Mouse (Mus musculus) embryonic facial prominence, embryonic 12.5 days (tissue): ENCODE measurements around the gene Cdc42ep2. TPM values are rescaled to one million over a fixed set of nuclear protein-coding genes. Genes with fewer than 3 reads are reported as not detected.

ENCODE experiments used
- ATAC-seq: fragments of 200-750 bp; cut with Nextera tagmentation; 2 replicates; pipeline ENCODE4 v1.8.0; 2017; ENCODE audit not compliant: insufficient number of reproducible peaks, insufficient read depth, low FRiP score, low TSS enrichment
- H3K27ac ChIP-seq: fragments of 300-500 bp; sonication (generic); 2 replicates; pipeline ENCODE4 v1.5.1; 2016; ENCODE audit warnings: mild to moderate bottlenecking
- H3K27me3 ChIP-seq: fragments of 300-500 bp; sonication (generic); 2 replicates; pipeline ENCODE4 v1.6.1; 2016; ENCODE audit warnings: mild to moderate bottlenecking, moderate library complexity
- H3K36me3 ChIP-seq: fragments of 300-500 bp; sonication (generic); 2 replicates; pipeline ENCODE4 v1.6.1; 2016; ENCODE audit warnings: mild to moderate bottlenecking
- H3K4me1 ChIP-seq: fragments of 300-500 bp; sonication (generic); 2 replicates; pipeline ENCODE4 v1.6.1; 2016
- H3K4me2 ChIP-seq: fragments of 300-500 bp; sonication (generic); replicated peaks from 2 replicates; pipeline ENCODE4 v1.6.1; 2016; ENCODE audit warnings: mild to moderate bottlenecking, moderate library complexity
- H3K4me3 ChIP-seq: fragments of 300-500 bp; sonication (generic); 2 replicates; pipeline ENCODE4 v1.5.1; 2016; ENCODE audit warnings: mild to moderate bottlenecking
- H3K9ac ChIP-seq: fragments of 300-500 bp; sonication (generic); 2 replicates; pipeline ENCODE4 v1.6.1; 2016; ENCODE audit warnings: mild to moderate bottlenecking, moderate library complexity
- H3K9me3 ChIP-seq: fragments of 300-500 bp; sonication (generic); 2 replicates; pipeline ENCODE4 v1.6.1; 2016; ENCODE audit warnings: mild to moderate bottlenecking, moderate library complexity
- WGBS: fragments of 180-500 bp; shearing (Covaris S2); methylation state at CpG from one replicate; pipeline ENCODE4 v1.1.7; 2016; 5-methylcytosine and 5-hydroxymethylcytosine counted together
- polyA plus RNA-seq: library from polyadenylated mRNA; unstranded; fragments of >200 nt; fragmentation: Nextera tagmentation; extraction: Ambion mirVana; gene quantifications from 2 replicates; pipeline ENCODE4 v1.2.1, GENCODE M21; 2016

Cdc42ep2 gene
- polyA plus RNA-seq, 1 experiment from 2014 or later, result 4.2 TPM

DNA sequence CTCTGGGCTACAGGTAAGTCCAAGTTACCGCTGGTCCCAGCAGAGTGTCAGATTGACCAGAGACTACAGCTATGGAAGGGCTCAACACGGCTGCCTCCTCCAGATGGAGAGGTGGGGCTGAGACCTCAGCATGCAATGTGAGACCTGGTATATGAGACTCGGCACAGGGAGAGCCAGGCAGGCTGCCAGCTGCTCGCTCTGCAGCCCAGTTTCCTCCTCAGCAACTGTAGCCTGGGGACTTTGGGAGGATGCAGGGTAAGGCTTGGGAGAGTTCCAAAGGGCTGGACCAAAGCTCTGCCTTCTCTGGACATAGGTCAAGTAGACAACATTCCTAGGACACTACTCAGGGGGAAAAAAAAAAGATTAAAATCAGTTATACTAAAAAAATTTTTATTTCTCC lies 15.6 kb upstream of the Cdc42ep2 start:
- Histone ChIP-seq H3K9ac (no peak overlapping the region), H3K27ac (peak overlapping the region; percentile 51; the same call in 1 of the 2 replicates), H3K27me3 (no peaks in the 10 kb centered on the region), H3K4me2 (no peak overlapping the region), H3K4me1 (0 out of 2 replicates have a peak, but pooled peaks cover 3% of the 10 kb centered on the region), H3K9me3 (no peaks in the 10 kb centered on the region), H3K4me3 (no peak overlapping the region), H3K36me3 (peaks cover 42% of the 10 kb centered on the region)
- ATAC-seq, result no peak
- 60% methylated on average over 4 of the region's 4 CpGs for WGBS

GRCm38 (mm10) chr19:5939715-5940114 lies 15.1 kb upstream of the Cdc42ep2 start:
- H3K27ac ChIP-seq, result peak overlapping the region; percentile 50

GRCm38 (mm10) chr19:5938516-5938915 lies 13.9 kb upstream of the Cdc42ep2 start:
- Histone ChIP-seq H3K4me3 (no peak overlapping the region), H3K36me3 (peaks cover 33% of the 10 kb centered on the region), H3K4me1 (0 out of 2 replicates have a peak, but pooled peaks cover 4% of the 10 kb centered on the region), H3K27me3 (no peaks in the 10 kb centered on the region), H3K4me2 (no peak overlapping the region), H3K9ac (no peak overlapping the region), H3K27ac (no peak overlapping the region), H3K9me3 (no peaks in the 10 kb centered on the region)
- no peak for ATAC-seq
- WGBS, result 94% methylated on average over 6 of the region's 6 CpGs

More at GRCm38 (mm10) chr19:5939715-5940114, 15.1 kb upstream of the Cdc42ep2 start:
- H3K9me3 ChIP-seq, result no peaks in the 10 kb centered on the region
- 83% methylated on average over 5 of the region's 5 CpGs for WGBS
- no peaks in the 10 kb centered on the region for H3K27me3 ChIP-seq
- H3K4me3 ChIP-seq, result no peak overlapping the region
- H3K4me1 ChIP-seq, result 0 out of 2 replicates have a peak, but pooled peaks cover 4% of the 10 kb centered on the region
- no peak overlapping the region for H3K9ac ChIP-seq
- peaks cover 39% of the 10 kb centered on the region for H3K36me3 ChIP-seq
- ATAC-seq, result no peak
- no peak overlapping the region for H3K4me2 ChIP-seq

DNA sequence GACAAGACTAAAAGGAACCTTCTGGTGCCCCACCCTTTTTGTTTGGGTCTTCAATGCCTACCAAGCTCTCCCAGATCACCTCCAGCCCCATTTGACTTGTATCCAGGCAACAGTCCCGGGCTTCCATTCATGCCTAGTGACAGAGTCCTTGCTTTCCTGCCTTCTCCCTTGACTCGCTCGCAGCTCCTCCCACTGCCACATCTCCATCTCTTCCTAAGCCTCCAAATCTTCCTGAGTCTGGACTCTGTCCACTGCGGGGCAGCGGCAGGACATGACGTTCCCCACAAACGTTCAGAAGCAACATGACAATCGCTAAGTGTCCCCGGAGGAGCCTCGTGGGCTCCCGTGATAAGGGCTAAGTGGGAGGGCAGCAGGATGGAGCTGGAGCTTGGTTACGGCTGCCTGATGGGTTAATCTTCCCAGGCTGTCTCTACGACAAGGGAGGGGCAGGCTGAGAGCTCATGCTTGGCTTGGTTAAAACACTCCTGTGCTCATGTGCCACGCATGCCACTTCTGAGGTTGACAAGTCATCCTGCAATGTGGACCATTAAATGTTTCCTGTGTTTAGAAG lies 13.3 kb upstream of the Cdc42ep2 start:
- no peaks in the 10 kb centered on the region for H3K9me3 ChIP-seq
- 42% methylated on average over 14 of the region's 14 CpGs for WGBS
- H3K27ac ChIP-seq, result 0 out of 2 replicates have a peak overlapping the region, but pooled peaks have one; percentile 23
- no peak overlapping the region for H3K4me3 ChIP-seq
- ATAC-seq, result no peak
- no peak overlapping the region for H3K9ac ChIP-seq
- H3K4me2 ChIP-seq, result no peak overlapping the region
- 0 out of 2 replicates have a peak, but pooled peaks cover 4% of the 10 kb centered on the region for H3K4me1 ChIP-seq
- H3K36me3 ChIP-seq, result peaks cover 27% of the 10 kb centered on the region
- H3K27me3 ChIP-seq, result no peaks in the 10 kb centered on the region

- 0 out of 2 replicates have a peak, but pooled peaks cover 4% of the 10 kb centered on the region for H3K4me1 ChIP-seq
- H3K4me2 ChIP-seq, result no peak overlapping the region
- H3K27me3 ChIP-seq, result no peaks in the 10 kb centered on the region
- no peak overlapping the region for H3K9ac ChIP-seq
- 84% methylated on average over 21 of the region's 21 CpGs for WGBS
- H3K4me3 ChIP-seq, result no peak overlapping the region
- no peaks in the 10 kb centered on the region for H3K9me3 ChIP-seq
- H3K27ac ChIP-seq, result 0 out of 2 replicates have a peak overlapping the region, but pooled peaks have one; percentile 23
- no peak for ATAC-seq
- peaks cover 21% of the 10 kb centered on the region for H3K36me3 ChIP-seq
Measured at GRCm38 (mm10) chr19:5937095-5937835, 12.6 kb upstream of the Cdc42ep2 start.

GRCm38 (mm10) chr19:5935691-5936090 lies 11.1 kb upstream of the Cdc42ep2 start:
- ATAC-seq, result no peak
- 82% methylated on average over 5 of the region's 5 CpGs for WGBS
- Histone ChIP-seq H3K9ac (no peak overlapping the region), H3K4me2 (no peak overlapping the region), H3K27me3 (no peaks in the 10 kb centered on the region), H3K4me1 (0 out of 2 replicates have a peak, but pooled peaks cover 4% of the 10 kb centered on the region), H3K9me3 (no peaks in the 10 kb centered on the region), H3K27ac (no peak overlapping the region), H3K4me3 (no peak overlapping the region), H3K36me3 (peaks cover 8% of the 10 kb centered on the region; the same call in 1 of the 2 replicates)

- Histone ChIP-seq H3K27ac (no peak overlapping the region), H3K9me3 (no peaks in the 10 kb centered on the region), H3K4me3 (no peak overlapping the region), H3K4me2 (no peak overlapping the region), H3K27me3 (no peaks in the 10 kb centered on the region), H3K9ac (no peak overlapping the region), H3K36me3 (0 out of 2 replicates have a peak, but pooled peaks cover 6% of the 10 kb centered on the region), H3K4me1 (0 out of 2 replicates have a peak, but pooled peaks cover 4% of the 10 kb centered on the region)
- 44% methylated on average over 3 of the region's 3 CpGs for WGBS
- no peak for ATAC-seq
Measured at GRCm38 (mm10) chr19:5935266-5935665, 10.7 kb upstream of the Cdc42ep2 start.

- WGBS, result 71% methylated on average over 14 of the region's 14 CpGs
- H3K36me3 ChIP-seq, result no peaks in the 10 kb centered on the region
Measured at GRCm38 (mm10) chr19:5929634-5930596, 5.3 kb upstream of the Cdc42ep2 start.

DNA sequence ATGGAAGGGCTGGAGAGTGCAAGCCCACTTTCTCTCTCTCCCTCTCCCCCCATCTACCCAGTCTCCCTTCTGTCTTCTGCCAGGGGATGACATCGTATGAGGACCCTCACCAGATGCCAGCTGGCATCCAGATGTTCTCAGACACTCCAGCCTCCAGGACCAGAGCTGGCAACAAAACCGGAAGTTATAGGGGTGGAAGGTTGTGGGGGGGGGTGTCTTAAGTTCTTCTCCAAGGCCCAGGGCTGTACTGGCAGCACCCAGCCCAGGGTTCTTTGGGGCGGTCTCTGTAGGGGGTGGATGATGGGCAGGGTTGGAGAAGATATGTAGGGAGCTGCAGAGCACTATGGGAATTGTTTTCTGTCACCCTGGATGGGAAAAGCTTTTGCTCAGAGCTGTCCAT lies 3.9 kb upstream of the Cdc42ep2 start:
- Histone ChIP-seq H3K36me3 (no peaks in the 10 kb centered on the region), H3K4me1 (peaks cover 14% of the 10 kb centered on the region; the same call in 1 of the 2 replicates), H3K27ac (no peak overlapping the region), H3K9me3 (no peaks in the 10 kb centered on the region), H3K27me3 (0 out of 2 replicates have a peak, but pooled peaks cover 10% of the 10 kb centered on the region), H3K4me3 (no peak overlapping the region), H3K9ac (no peak overlapping the region), H3K4me2 (no peak overlapping the region)
- ATAC-seq, result no peak
- WGBS, result 43% methylated on average over 3 of the region's 3 CpGs

More at GRCm38 (mm10) chr19:5929634-5930596, 5.3 kb upstream of the Cdc42ep2 start:
- H3K4me2 ChIP-seq, result no peak overlapping the region
- H3K9ac ChIP-seq, result no peak overlapping the region
- no peak overlapping the region for H3K4me3 ChIP-seq
- 0 out of 2 replicates have a peak, but pooled peaks cover 10% of the 10 kb centered on the region for H3K27me3 ChIP-seq
- no peaks in the 10 kb centered on the region for H3K9me3 ChIP-seq
- no peak overlapping the region for H3K27ac ChIP-seq
- peaks cover 14% of the 10 kb centered on the region; the same call in 1 of the 2 replicates for H3K4me1 ChIP-seq
- no peak for ATAC-seq

DNA sequence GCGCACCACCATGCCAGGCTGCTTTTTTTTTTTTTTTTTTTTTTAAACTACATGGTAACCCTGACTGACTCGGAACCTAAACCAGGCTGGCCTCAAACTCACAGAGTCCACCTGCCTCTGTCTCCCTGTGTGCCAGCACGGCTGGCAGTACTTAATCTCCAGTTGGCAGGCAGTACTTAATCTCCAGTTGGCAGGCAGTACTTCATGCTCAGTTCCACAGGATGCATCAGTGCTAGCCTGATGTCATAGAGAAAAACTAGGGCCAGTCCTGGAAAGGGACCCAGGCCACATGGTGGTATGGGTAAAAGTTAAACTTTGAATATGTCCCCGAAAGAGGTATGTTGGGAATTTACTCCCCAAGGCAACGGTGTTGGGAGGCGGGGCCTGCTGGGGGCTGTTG lies 3.5 kb upstream of the Cdc42ep2 start:
- Histone ChIP-seq H3K36me3 (no peaks in the 10 kb centered on the region), H3K4me3 (no peak overlapping the region), H3K9me3 (no peaks in the 10 kb centered on the region), H3K4me2 (no peak overlapping the region), H3K27ac (no peak overlapping the region), H3K4me1 (peaks cover 14% of the 10 kb centered on the region; the same call in 1 of the 2 replicates), H3K27me3 (0 out of 2 replicates have a peak, but pooled peaks cover 10% of the 10 kb centered on the region), H3K9ac (no peak overlapping the region)
- no peak for ATAC-seq
- 71% methylated on average over 6 of the region's 6 CpGs for WGBS

- H3K4me1 ChIP-seq, result peaks cover 14% of the 10 kb centered on the region; the same call in 1 of the 2 replicates
- WGBS, result 61% methylated on average over 8 of the region's 8 CpGs
Measured at GRCm38 (mm10) chr19:5927532-5927931, 2.9 kb upstream of the Cdc42ep2 start.

More at GRCm38 (mm10) chr19:5927532-5927931, 2.9 kb upstream of the Cdc42ep2 start:
- Histone ChIP-seq H3K36me3 (no peaks in the 10 kb centered on the region), H3K4me3 (no peak overlapping the region), H3K27ac (no peak overlapping the region), H3K9me3 (no peaks in the 10 kb centered on the region), H3K4me2 (no peak overlapping the region), H3K27me3 (0 out of 2 replicates have a peak, but pooled peaks cover 10% of the 10 kb centered on the region), H3K9ac (no peak overlapping the region)
- no peak for ATAC-seq
